Mouse (Mus musculus): ENCODE measurements around the gene Slc25a3.

DNA sequence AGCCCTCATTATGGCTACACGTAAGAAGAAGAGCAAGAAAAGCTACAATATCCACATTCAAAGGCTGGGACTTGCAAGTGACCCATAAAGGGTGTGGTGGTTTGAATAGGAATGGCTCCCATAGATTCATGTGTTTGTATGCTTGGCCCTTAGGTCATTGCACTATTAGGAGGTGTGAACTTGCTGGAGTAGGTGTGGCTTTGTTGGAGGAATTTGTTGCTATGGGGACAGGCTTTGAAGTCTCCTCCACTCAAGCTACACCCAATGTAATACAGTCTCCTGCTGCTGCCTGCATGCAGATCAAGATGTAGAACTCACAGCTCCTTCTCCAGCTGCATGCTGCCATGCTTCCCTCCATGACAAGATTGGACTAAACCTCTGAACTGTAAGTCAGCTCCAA lies 7.7 kb upstream of the Slc25a3 start:
- TF ChIP-seq CTCF (IDR thresholded peaks at IDR 0.05; ENCODE audit: low read depth, low read length) (no peak), GATA1 (IDR thresholded peaks at IDR 0.05; ENCODE audit: borderline replicate concordance, low read length) (no peak), POLR2AphosphoS5 (IDR thresholded peaks at IDR 0.05; ENCODE audit: insufficient replicate concordance, low read depth, low read length) (no peak)

Data from G1E (cell line).